Mouse (Mus musculus) CH12.LX (cell line): ENCODE measurements at regions not wholly inside any gene's neighbourhood (a gene's known extent, or its start where the extent isn't known, plus 50 kb on each side); places are given as distances from the start of the nearest gene placed in this dataset.

Experiments
- DNase-seq: peaks from one replicate; pipeline ENCODE4 v3.0.0-alpha.2; 2013; ENCODE audit errors: extremely low read depth
- H3K27ac ChIP-seq: 2 replicates; pipeline ENCODE4 v1.5.1; 2012; ENCODE audit warnings: low read depth, mild to moderate bottlenecking, control low read depth, moderate library complexity; ENCODE audit not compliant: insufficient read depth
- H3K27me3 ChIP-seq: replicated peaks from 2 replicates; pipeline ENCODE3; 2012; ENCODE audit warnings: inconsistent platforms
- H3K36me3 ChIP-seq, 2 experiments: replicated peaks in 1 of 2; 2 replicates each; pipeline versions ENCODE3 to v1.6.1; 2012; ENCODE audit warnings: inconsistent platforms in 1 of 2, low read length in 1 of 2, mild to moderate bottlenecking in 1 of 2, mixed read lengths in 1 of 2, moderate library complexity in 1 of 2; ENCODE audit not compliant: control insufficient read depth in 1 of 2, insufficient read depth in 1 of 2
- H3K4me1 ChIP-seq, 2 experiments: 2 replicates each; pipeline ENCODE4 v1.6.1; 2012; ENCODE audit warnings: inconsistent platforms in 1 of 2, moderate library complexity in 1 of 2; ENCODE audit not compliant: insufficient read depth in 2 of 2, control insufficient read depth in 1 of 2
- H3K4me2 ChIP-seq: 2 replicates; pipeline ENCODE4 v1.6.1; 2012; ENCODE audit warnings: low read depth, mild to moderate bottlenecking, control low read depth; ENCODE audit not compliant: poor library complexity, insufficient read depth, severe bottlenecking
- H3K4me3 ChIP-seq, 3 experiments: fragments of 150-350 bp in 1 of 3; sonication (generic) in 1 of 3; replicated peaks in 1 of 3; 2 replicates each; pipeline versions ENCODE3 to v1.5.1; 2011 to 2012; ENCODE audit warnings: low read depth in 2 of 3, low read length in 2 of 3, mild to moderate bottlenecking in 2 of 3, moderate library complexity in 2 of 3, control low read depth in 1 of 3, improper control_type of control experiment in 1 of 3, inconsistent platforms in 1 of 3, mixed read lengths in 1 of 3; ENCODE audit not compliant: poor library complexity in 1 of 3
- H3K79me2 ChIP-seq: replicated peaks from 2 replicates; pipeline ENCODE4 v1.6.1; 2012; ENCODE audit warnings: mild to moderate bottlenecking, moderate library complexity; ENCODE audit not compliant: control insufficient read depth, poor library complexity, insufficient read depth, severe bottlenecking; ENCODE audit errors: extremely low read depth
- H3K9ac ChIP-seq: 2 replicates; pipeline ENCODE4 v1.6.1; 2012; ENCODE audit warnings: low read depth, mild to moderate bottlenecking, control low read depth, moderate library complexity; ENCODE audit not compliant: insufficient read depth
- H3K9me3 ChIP-seq: replicated peaks from 2 replicates; pipeline ENCODE3; 2012; ENCODE audit warnings: low read length, inconsistent platforms, mixed read lengths
- CHD1 ChIP-seq: IDR thresholded peaks from 2 replicates; pipeline ENCODE4 v1.6.1; 2012; ENCODE audit warnings: low read depth, low read length, improper control_type of control experiment, inconsistent platforms
- CHD2 ChIP-seq: IDR thresholded peaks from 2 replicates; pipeline ENCODE4 v1.6.1; 2011; ENCODE audit warnings: low read length, improper control_type of control experiment
- CTCF ChIP-seq, 2 experiments: IDR thresholded peaks in 1 of 2; conservative IDR thresholded peaks in 1 of 2; 2 replicates each; pipeline ENCODE4 v1.5.1; 2011 to 2012; ENCODE audit warnings: low read depth in 2 of 2, low read length in 2 of 2, improper control_type of control experiment in 1 of 2, inconsistent platforms in 1 of 2, mild to moderate bottlenecking in 1 of 2, moderate library complexity in 1 of 2
- EP300 ChIP-seq: IDR thresholded peaks from 2 replicates; pipeline ENCODE4 v1.6.1; 2011; ENCODE audit warnings: low read length, improper control_type of control experiment
- GABPA ChIP-seq: IDR thresholded peaks from 2 replicates; pipeline ENCODE4 v1.6.1; 2012; ENCODE audit warnings: low read depth, low read length, improper control_type of control experiment, inconsistent platforms; ENCODE audit not compliant: insufficient replicate concordance
- IRF4 ChIP-seq: IDR thresholded peaks from 2 replicates; pipeline ENCODE4 v1.6.1; 2014; ENCODE audit warnings: low read depth, mild to moderate bottlenecking, inconsistent platforms, low read length, improper control_type of control experiment
- JUND ChIP-seq: conservative IDR thresholded peaks from 2 replicates; pipeline ENCODE4 v1.6.1; 2011; ENCODE audit warnings: low read depth, low read length, improper control_type of control experiment
- MEF2A ChIP-seq: IDR thresholded peaks from 2 replicates; pipeline ENCODE4 v1.6.1; 2014; ENCODE audit warnings: low read depth, mild to moderate bottlenecking, inconsistent platforms, low read length, improper control_type of control experiment, borderline replicate concordance
- MXI1 ChIP-seq: IDR thresholded peaks from 2 replicates; pipeline ENCODE4 v1.6.1; 2011; ENCODE audit warnings: mild to moderate bottlenecking, low read depth, low read length, improper control_type of control experiment
- MYC ChIP-seq: IDR thresholded peaks from 2 replicates; pipeline ENCODE4 v1.6.1; 2011; ENCODE audit warnings: low read depth, mild to moderate bottlenecking, improper control_type of control experiment, low read length
- NRF1 ChIP-seq: IDR thresholded peaks from 2 replicates; pipeline ENCODE4 v1.6.1; 2014; ENCODE audit warnings: low read depth, mild to moderate bottlenecking, inconsistent platforms, low read length, improper control_type of control experiment, moderate library complexity
- PAX5 ChIP-seq: IDR thresholded peaks from 2 replicates; pipeline ENCODE4 v1.6.1; 2012; ENCODE audit warnings: low read length, inconsistent platforms, mixed read lengths
- POLR2A ChIP-seq: IDR thresholded peaks from 2 replicates; pipeline ENCODE4 v1.6.1; 2011; ENCODE audit warnings: low read depth, mild to moderate bottlenecking, improper control_type of control experiment, low read length
- SIN3A ChIP-seq: IDR thresholded peaks from 2 replicates; pipeline ENCODE4 v1.6.1; 2012; ENCODE audit warnings: low read length, improper control_type of control experiment, inconsistent platforms
- SMC3 ChIP-seq: IDR thresholded peaks from 2 replicates; pipeline ENCODE4 v1.6.1; 2011; ENCODE audit warnings: low read depth, low read length, improper control_type of control experiment
- TBP ChIP-seq: conservative IDR thresholded peaks from 2 replicates; pipeline ENCODE4 v1.6.1; 2011; ENCODE audit warnings: low read depth, low read length, improper control_type of control experiment
- USF1 ChIP-seq: IDR thresholded peaks from 2 replicates; pipeline ENCODE4 v1.6.1; 2014; ENCODE audit warnings: low read depth, mild to moderate bottlenecking, inconsistent platforms, low read length, improper control_type of control experiment
- USF2 ChIP-seq: conservative IDR thresholded peaks from 2 replicates; pipeline ENCODE4 v1.6.1; 2011; ENCODE audit warnings: low read depth, low read length, improper control_type of control experiment
- ZC3H11A ChIP-seq: IDR thresholded peaks from 2 replicates; pipeline ENCODE4 v1.6.1; 2012; ENCODE audit warnings: low read depth, mild to moderate bottlenecking, inconsistent platforms, low read length, improper control_type of control experiment
- ZKSCAN1 ChIP-seq: IDR thresholded peaks from 2 replicates; pipeline ENCODE4 v1.6.1; 2012; ENCODE audit warnings: low read depth, inconsistent platforms, low read length, improper control_type of control experiment, borderline replicate concordance
- dilution Hi-C: fragments of 300-500 bp; cut with MboI; formaldehyde crosslinking; loops from 2 replicates; pipeline ENCODE4 v1.14.3; 2020; ENCODE audit warnings: low sequenced_read_pairs; ENCODE audit not compliant: extremely low pct_unique_long_range_greater_than_20kb, extremely low pct_ligation_motif_present
- in situ Hi-C: fragments of 300-500 bp; cut with MboI; formaldehyde crosslinking; loops from 3 replicates; pipeline ENCODE4 v1.14.3; 2019; ENCODE audit warnings: low sequenced_read_pairs, low pct_ligation_motif_present, low pct_unique_long_range_greater_than_20kb, mixed read lengths

DNA sequence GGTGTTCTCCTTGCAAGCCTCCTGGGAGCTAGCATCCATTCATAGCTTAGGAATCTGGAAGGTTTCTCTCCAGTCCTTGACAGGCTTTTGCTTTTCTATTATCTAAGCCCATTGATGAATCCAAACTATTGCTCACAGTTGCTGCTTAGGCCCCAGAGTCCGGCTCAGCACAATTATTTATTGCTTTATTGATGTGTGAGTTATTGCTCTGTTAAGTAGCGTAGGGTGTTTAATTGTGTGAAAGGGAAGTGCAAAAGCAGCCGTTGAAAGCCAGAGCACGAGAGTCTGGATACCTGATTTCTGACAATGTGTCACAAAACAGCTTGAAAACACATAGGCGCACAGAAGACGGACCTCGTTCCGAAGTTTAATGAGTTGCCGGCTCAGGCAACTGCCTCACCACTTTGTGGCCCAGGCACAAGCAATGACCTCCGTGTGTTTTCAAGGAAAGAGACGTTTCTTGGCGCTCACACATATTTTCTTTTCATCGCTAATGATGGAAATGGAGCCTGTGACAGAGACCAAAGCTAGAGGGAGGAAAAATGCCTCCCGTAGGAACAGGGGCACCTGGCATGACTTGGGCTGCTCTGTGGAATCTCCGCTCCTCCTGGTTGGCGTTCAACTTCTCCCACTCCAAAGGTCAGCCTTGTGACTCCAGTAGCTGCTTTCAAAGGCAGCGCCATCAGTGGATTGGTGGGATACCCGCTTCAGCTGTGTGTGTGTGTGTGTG lies 66.6 kb upstream of the Arid5b start:
- peaks cover 8% of the 10 kb centered on the region for H3K9me3 ChIP-seq
- H3K4me3 ChIP-seq = no peak overlapping the region
- H3K27ac ChIP-seq = no peak overlapping the region
- no peaks in the 10 kb centered on the region for H3K4me1 ChIP-seq
- H3K79me2 ChIP-seq = no peaks in the 10 kb centered on the region
- no peak for DNase-seq
- no peak overlapping the region for H3K4me2 ChIP-seq
- in situ Hi-C loops (no loop called here), dilution Hi-C loops (no loop called here)
- H3K36me3 ChIP-seq = no peaks in the 10 kb centered on the region
- no peaks in the 10 kb centered on the region for H3K27me3 ChIP-seq
- H3K9ac ChIP-seq = no peak overlapping the region
- TF ChIP-seq JUND = no peak
- no peak for TF ChIP-seq GABPA
- no peak for TF ChIP-seq IRF4
- TF ChIP-seq ZKSCAN1 = no peak
- no peak for TF ChIP-seq SIN3A
- TF ChIP-seq USF2 = no peak
- no peak for TF ChIP-seq USF1
- TF ChIP-seq CHD1 = no peak
- no peak for TF ChIP-seq MYC
- no peak for TF ChIP-seq CHD2
- TF ChIP-seq CTCF (conservative IDR thresholded peaks at IDR 0.05 in 1 of 2, IDR thresholded peaks at IDR 0.05 in 1 of 2; ENCODE audit: low read depth in 2 of 2, low read length in 2 of 2) = no peak
- no peak for TF ChIP-seq MXI1
- no peak for TF ChIP-seq POLR2A
- no peak for TF ChIP-seq NRF1
- no peak for TF ChIP-seq SMC3
- TF ChIP-seq PAX5 = no peak
- TF ChIP-seq TBP = no peak
- TF ChIP-seq EP300 = no peak

DNA sequence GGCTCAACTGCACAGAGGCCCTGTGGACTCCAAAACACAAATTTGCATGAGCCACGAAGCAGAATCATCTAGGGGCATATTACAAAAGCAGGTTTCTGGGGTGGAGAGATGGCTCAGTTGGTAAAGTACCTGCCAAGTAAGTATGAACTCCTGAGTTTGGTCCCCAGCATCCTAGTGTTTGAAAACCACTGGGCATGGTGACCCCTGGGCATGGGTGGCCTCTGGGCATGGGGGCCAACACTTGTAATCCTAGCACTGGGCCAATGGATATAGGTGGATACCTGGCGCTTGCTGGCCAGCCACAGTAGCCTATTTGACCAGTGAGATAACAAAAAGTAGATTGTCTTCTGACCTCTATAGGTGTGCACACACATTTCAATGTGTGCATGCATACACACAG lies 65.7 kb upstream of the Arid5b start:
- H3K9ac ChIP-seq = no peak overlapping the region
- H3K4me2 ChIP-seq = no peak overlapping the region
- no peak overlapping the region for H3K4me3 ChIP-seq
- dilution Hi-C loops (no loop called here), in situ Hi-C loops (no loop called here)
- DNase-seq = no peak
- no peak overlapping the region for H3K27ac ChIP-seq
- no peaks in the 10 kb centered on the region for H3K79me2 ChIP-seq
- H3K36me3 ChIP-seq = no peaks in the 10 kb centered on the region
- TF ChIP-seq SIN3A (no peak), ZC3H11A (no peak), MEF2A (no peak)
- H3K4me1 ChIP-seq = no peaks in the 10 kb centered on the region
- H3K27me3 ChIP-seq = no peaks in the 10 kb centered on the region
- H3K9me3 ChIP-seq = peaks cover 8% of the 10 kb centered on the region
